Mouse (Mus musculus) C2C12 (cell line): ENCODE measurements at regions not wholly inside any gene's neighbourhood (a gene's known extent, or its start where the extent isn't known, plus 50 kb on each side); places are given as distances from the start of the nearest gene placed in this dataset.

Experiments
- CTCF ChIP-seq: IDR thresholded peaks from one replicate; pipeline ENCODE4 v1.5.1; 2011; ENCODE audit not compliant: control insufficient read depth, insufficient read depth, insufficient read length
- MAX ChIP-seq: IDR thresholded peaks from one replicate; pipeline ENCODE4 v1.6.1; 2011; ENCODE audit warnings: mild to moderate bottlenecking, control low read depth
- MYOG ChIP-seq: IDR thresholded peaks from one replicate; pipeline ENCODE4 v1.6.1; 2011; ENCODE audit not compliant: control insufficient read depth, insufficient read length; ENCODE audit errors: extremely low read depth
- USF1 ChIP-seq: IDR thresholded peaks from one replicate; pipeline ENCODE4 v1.6.1; 2011; ENCODE audit warnings: low read depth, mild to moderate bottlenecking, control low read depth, moderate library complexity

DNA sequence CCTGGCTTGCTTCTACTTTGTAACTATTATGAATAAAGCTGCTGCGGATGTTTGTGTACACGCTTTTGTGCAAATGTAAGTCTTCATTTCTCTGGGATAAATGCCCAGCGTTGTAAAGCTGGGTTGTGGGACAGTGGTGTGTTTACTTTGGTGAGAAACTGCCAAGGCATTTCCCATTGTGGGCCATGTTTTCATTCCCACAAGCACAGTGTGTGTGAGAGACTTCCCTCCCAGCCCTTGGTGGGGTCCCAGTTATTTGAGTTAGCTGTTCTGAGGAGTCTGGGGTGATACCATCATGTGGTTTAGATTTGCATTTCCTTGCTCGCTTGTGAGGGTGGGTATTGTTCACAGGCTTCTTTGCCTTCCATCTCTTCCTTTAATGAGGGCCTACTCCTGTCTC is 109.9 kb downstream of the Pmp22 start:
- TF ChIP-seq CTCF (no peak), MAX (no peak), USF1 (no peak), MYOG (no peak)
